Mouse (Mus musculus) megakaryocyte, embryonic 14.5 days (primary cell): ENCODE measurements around the gene Ccdc60.

Source experiments
- FLI1 ChIP-seq: IDR thresholded peaks from 2 replicates; pipeline ENCODE4 v1.6.1; 2012; ENCODE audit warnings: low read length, inconsistent platforms, mixed read lengths
- GATA1 ChIP-seq: IDR thresholded peaks from 3 replicates; pipeline ENCODE4 v1.6.1; 2012; ENCODE audit warnings: mixed read lengths, low read length, inconsistent platforms, borderline replicate concordance

DNA sequence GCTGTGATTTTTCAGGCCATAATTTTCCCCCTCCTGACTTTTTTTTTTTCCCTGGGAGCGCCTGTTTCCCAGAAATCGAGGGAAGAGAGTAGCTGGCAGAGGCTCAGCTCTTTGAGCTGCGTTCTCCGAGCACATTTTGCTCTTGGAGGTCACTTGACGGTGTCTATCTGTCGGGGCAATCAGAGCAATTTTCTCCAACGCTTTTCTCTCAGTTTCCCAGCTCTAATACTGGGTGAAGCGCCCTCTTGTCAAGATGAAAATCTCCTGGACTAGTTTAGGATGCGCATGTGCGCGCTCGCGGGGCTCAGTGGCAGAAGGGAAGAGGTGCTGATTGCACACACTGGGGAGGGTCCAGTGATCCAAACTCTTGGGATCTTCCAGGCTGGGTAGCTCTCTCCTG, 121.8 kb downstream of the Ccdc60 start:
- TF ChIP-seq GATA1 (no peak), FLI1 (no peak)
